Mouse (Mus musculus) C2C12 (cell line): Measurements from ENCODE around the gene Cyp2s1. TPM values are rescaled to one million over a fixed set of nuclear protein-coding genes. Genes with fewer than 3 reads are reported as not detected.
A peak's percentile ranks its signal among the peaks of the same experiment; 100 is the strongest.

Experiments used
- H3K27me3 ChIP-seq: one replicate; pipeline ENCODE4 v1.6.1; 2011; ENCODE audit not compliant: control insufficient read depth, insufficient read depth, insufficient read length
- H3K36me3 ChIP-seq: one replicate; pipeline ENCODE4 v1.6.1; 2011; ENCODE audit not compliant: control insufficient read depth, insufficient read depth
- H3K4me3 ChIP-seq: one replicate; pipeline ENCODE4 v1.5.1; 2011; ENCODE audit warnings: mild to moderate bottlenecking, control low read depth; ENCODE audit not compliant: poor library complexity, insufficient read depth, severe bottlenecking
- H3K79me2 ChIP-seq: one replicate; pipeline ENCODE4 v1.6.1; 2011; ENCODE audit not compliant: control insufficient read depth, insufficient read depth
- H3K79me3 ChIP-seq: one replicate; pipeline ENCODE4 v1.6.1; 2011; ENCODE audit warnings: low read depth, control low read depth
- H3ac ChIP-seq: one replicate; pipeline ENCODE3; 2011; ENCODE audit warnings: low read depth; ENCODE audit not compliant: control insufficient read depth, insufficient read length
- CEBPB ChIP-seq: IDR thresholded peaks from one replicate; pipeline ENCODE4 v1.6.1; 2011; ENCODE audit warnings: low read depth, mild to moderate bottlenecking, control low read depth, moderate library complexity
- CTCF ChIP-seq: IDR thresholded peaks from one replicate; pipeline ENCODE4 v1.5.1; 2011; ENCODE audit not compliant: control insufficient read depth, insufficient read depth, insufficient read length
- FOSL1 ChIP-seq: IDR thresholded peaks from one replicate; pipeline ENCODE4 v1.8.0; 2011; ENCODE audit warnings: mild to moderate bottlenecking, low read length; ENCODE audit not compliant: poor library complexity, insufficient read depth, severe bottlenecking
- MAX ChIP-seq: IDR thresholded peaks from one replicate; pipeline ENCODE4 v1.6.1; 2011; ENCODE audit warnings: mild to moderate bottlenecking, control low read depth
- MYOD1 ChIP-seq: IDR thresholded peaks from one replicate; pipeline ENCODE4 v1.6.1; 2011; ENCODE audit warnings: low read depth; ENCODE audit not compliant: control insufficient read depth, insufficient read length
- MYOG ChIP-seq: IDR thresholded peaks from one replicate; pipeline ENCODE4 v1.6.1; 2011; ENCODE audit not compliant: control insufficient read depth, insufficient read length; ENCODE audit errors: extremely low read depth
- USF1 ChIP-seq: IDR thresholded peaks from one replicate; pipeline ENCODE4 v1.6.1; 2011; ENCODE audit warnings: low read depth, mild to moderate bottlenecking, control low read depth, moderate library complexity
- polyA plus RNA-seq: library from polyadenylated mRNA; unstranded; fragments of >200 nt; fragmentation: generic; extraction: Trizol; gene quantifications from one replicate; pipeline ENCODE4 v1.2.1, GENCODE M21; 2012; ENCODE audit warnings: missing spikeins

Cyp2s1 gene
- polyA plus RNA-seq, 1 experiment, result 0.15 TPM

DNA sequence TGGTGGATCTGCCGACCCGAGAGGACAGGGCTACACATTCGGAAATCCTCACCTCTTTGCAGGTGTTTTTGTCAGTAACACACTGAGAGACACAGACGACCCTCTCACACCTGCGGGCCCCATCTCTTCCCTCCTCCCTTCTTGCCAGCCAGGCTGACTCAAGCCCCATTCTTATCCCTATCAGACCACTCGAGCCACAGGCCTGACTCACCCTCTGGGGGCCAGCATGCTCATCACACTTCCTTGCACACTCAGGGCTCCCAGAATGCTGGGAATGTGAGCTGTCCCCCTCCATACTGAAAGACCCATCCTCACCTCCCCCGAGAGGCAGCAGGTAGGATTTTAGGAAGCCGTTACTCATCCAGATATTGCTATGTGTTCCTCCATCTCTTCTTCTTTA lies 33.0 kb downstream of the Cyp2s1 start:
- peak overlapping the region; percentile 32 for H3ac ChIP-seq
- no peak for TF ChIP-seq USF1
- peak; percentile 41 for TF ChIP-seq FOSL1
- no peak for TF ChIP-seq CEBPB
- TF ChIP-seq MYOD1, result peak; percentile 70
- no peak for TF ChIP-seq CTCF
- H3K79me3 ChIP-seq, result peaks cover 34% of the 10 kb centered on the region
- H3K4me3 ChIP-seq, result no peak overlapping the region
- peaks cover 68% of the 10 kb centered on the region for H3K79me2 ChIP-seq
- no peaks in the 10 kb centered on the region for H3K27me3 ChIP-seq
- H3K36me3 ChIP-seq, result peaks cover 49% of the 10 kb centered on the region

DNA sequence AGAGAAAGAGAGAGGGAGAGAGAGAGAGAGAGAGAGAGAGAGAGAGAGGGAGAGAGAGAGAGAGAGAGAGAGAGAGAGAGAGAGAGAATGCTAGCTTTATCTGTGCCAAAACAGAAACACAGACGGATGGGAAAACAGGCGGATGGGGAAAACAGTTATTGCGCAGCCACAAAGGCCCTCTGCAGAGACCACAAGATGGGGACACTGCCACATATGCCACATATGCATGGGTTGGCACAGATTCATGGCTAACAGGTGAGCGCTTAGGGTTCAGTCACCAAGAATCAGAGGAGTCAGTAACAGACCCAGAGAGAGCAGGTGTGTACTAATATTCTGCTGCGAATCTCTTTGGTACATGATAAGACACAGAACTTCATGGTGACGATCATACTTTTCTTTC lies 34.0 kb downstream of the Cyp2s1 start:
- Histone ChIP-seq H3K4me3 (no peak overlapping the region), H3K27me3 (no peaks in the 10 kb centered on the region), H3K36me3 (peaks cover 59% of the 10 kb centered on the region), H3K79me3 (peaks cover 36% of the 10 kb centered on the region), H3K79me2 (peaks cover 68% of the 10 kb centered on the region), H3ac (no peak overlapping the region)
- TF ChIP-seq CTCF, result no peak
- peak; percentile 80 for TF ChIP-seq MYOD1
- TF ChIP-seq FOSL1, result no peak

DNA sequence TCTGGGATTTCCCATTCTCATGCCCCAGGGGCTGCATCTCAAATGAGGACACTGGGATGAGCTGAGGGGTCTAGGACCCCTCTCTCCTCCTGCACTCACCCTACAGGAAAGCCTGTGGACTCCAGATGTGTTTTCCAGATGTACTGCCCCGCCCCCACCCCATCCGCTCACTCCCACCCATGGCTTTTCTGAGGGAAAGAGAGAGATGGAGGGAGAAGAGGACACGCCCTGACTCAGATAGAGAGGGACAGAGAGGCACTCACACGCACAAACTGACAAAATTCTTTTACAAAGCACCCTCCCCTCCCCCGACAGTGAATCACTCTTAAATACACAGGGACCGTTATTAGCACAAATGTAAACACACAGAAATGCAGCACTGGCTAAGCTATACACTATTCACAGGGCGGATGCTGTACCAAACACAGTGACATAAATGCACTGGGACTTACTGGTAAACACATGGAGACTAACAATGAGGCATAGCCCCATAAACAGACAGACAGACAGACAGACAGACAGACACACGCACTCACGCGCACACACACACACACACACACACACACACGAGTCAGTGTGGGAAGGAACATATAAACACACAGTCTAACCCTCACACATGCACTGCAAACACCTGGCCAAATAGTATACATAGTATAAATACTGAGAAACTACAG lies 34.6 kb downstream of the Cyp2s1 start:
- TF ChIP-seq CEBPB, result no peak
- no peak for TF ChIP-seq MYOD1
- TF ChIP-seq FOSL1, result no peak
- no peak for TF ChIP-seq MAX
- no peak for TF ChIP-seq MYOG
- TF ChIP-seq CTCF, result no peak
- TF ChIP-seq USF1, result no peak
- H3K79me2 ChIP-seq, result peaks cover 65% of the 10 kb centered on the region
- H3ac ChIP-seq, result peak overlapping the region; percentile 64
- H3K27me3 ChIP-seq, result no peaks in the 10 kb centered on the region
- peaks cover 31% of the 10 kb centered on the region for H3K79me3 ChIP-seq
- H3K36me3 ChIP-seq, result peaks cover 58% of the 10 kb centered on the region
- H3K4me3 ChIP-seq, result no peak overlapping the region

DNA sequence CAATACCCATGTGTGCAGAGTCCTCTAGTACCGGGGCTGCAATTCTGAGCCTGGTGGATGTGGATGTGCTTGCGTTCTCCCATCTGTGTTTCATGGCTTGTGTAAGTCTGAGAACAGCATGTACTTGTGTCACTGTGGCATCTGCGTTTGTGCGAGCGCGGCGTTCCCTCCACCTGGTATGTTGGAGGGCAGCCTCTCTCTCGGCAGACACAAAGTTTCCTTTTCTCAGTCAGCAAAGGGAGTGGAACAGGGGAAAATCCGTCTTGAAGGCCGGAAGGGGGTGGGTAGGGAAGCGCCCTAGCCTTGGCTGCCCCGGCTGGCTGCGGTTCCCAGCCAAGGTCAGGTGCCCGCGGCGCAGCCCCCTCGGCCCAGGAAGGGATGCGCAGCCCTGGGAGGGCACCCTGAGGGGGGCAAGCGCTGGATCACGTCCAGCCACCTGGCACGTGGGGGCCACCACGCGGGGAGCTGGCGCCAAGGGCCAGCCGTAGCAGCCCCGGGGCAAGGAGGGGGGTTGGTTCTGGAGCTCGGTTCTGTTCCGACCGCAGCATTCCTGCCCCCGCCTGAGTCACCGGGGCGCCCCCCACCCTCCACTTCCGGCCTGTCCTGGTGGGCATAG lies 35.3 kb downstream of the Cyp2s1 start:
- TF ChIP-seq MYOD1 (peak; percentile 70), CTCF (no peak), FOSL1 (peak; percentile 19), USF1 (peak; percentile 43), MYOG (no peak)
- Histone ChIP-seq H3K79me2 (peaks cover 64% of the 10 kb centered on the region), H3ac (peak overlapping the region; percentile 63), H3K27me3 (no peaks in the 10 kb centered on the region), H3K79me3 (peaks cover 27% of the 10 kb centered on the region), H3K4me3 (no peak overlapping the region), H3K36me3 (peaks cover 57% of the 10 kb centered on the region)

DNA sequence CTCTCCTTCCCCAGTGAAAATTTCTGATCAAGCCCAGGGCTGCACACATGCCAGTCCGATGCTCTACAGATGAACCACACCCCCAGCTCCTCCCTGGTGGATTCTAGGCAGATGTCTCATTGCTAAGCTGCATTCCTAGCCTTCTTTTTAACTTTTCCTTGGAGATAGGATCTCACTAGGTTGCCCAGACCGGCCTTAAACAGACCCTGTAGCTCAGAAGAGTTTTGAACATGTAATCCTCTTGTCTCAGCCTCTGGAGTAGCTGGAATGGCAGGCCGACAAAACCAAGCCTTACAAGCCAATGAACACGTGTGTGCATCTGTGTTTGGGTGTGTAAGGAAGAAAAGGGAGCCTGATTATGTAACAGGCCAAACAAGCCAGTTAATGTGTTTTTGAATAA lies 36.0 kb downstream of the Cyp2s1 start:
- H3ac ChIP-seq, result peak overlapping the region; percentile 63
- H3K79me2 ChIP-seq, result peaks cover 63% of the 10 kb centered on the region
- no peaks in the 10 kb centered on the region for H3K27me3 ChIP-seq
- no peak overlapping the region for H3K4me3 ChIP-seq
- H3K36me3 ChIP-seq, result peaks cover 63% of the 10 kb centered on the region
- H3K79me3 ChIP-seq, result peaks cover 23% of the 10 kb centered on the region
- TF ChIP-seq MYOD1, result no peak
- TF ChIP-seq MAX, result no peak
- no peak for TF ChIP-seq MYOG
- no peak for TF ChIP-seq FOSL1
- TF ChIP-seq CEBPB, result no peak
- TF ChIP-seq USF1, result no peak
- no peak for TF ChIP-seq CTCF

DNA sequence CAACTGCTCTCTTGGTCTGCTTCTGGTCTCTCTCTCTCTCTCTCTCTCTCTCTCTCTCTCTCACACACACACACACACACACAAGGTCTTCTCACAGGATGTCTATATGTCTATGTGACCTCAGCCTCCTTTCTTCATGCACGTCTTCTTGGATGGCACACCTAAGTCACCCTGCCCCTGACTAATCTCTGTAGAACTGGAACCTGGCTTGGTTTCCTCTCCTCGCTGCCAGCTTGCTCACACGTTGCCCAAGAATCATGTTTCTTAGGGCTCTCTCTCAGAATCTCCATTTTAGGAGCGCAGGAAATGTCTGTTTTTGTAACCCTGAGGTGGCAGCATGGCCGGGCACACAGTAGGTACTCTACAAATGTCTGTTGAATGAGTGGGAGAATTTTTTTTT lies 36.7 kb downstream of the Cyp2s1 start:
- Histone ChIP-seq H3K36me3 (peaks cover 65% of the 10 kb centered on the region), H3K79me2 (peaks cover 61% of the 10 kb centered on the region), H3K79me3 (peaks cover 21% of the 10 kb centered on the region), H3K4me3 (no peak overlapping the region), H3K27me3 (no peaks in the 10 kb centered on the region), H3ac (no peak overlapping the region)
- TF ChIP-seq MYOG (no peak), MYOD1 (no peak), CTCF (no peak), CEBPB (no peak), USF1 (no peak), MAX (no peak), FOSL1 (no peak)
